Mouse (Mus musculus): ENCODE data around the gene Camk2d.

- no peak for TF ChIP-seq CTCF (IDR thresholded peaks at IDR 0.05; ENCODE audit: control insufficient read depth, insufficient read depth, insufficient replicate concordance, low read depth, low read length)
- TF ChIP-seq POLR2A (IDR thresholded peaks at IDR 0.05; ENCODE audit: control insufficient read depth, low read depth, low read length) = no peak
These were observed 215.5 kb downstream of the Camk2d start for GRCm38 (mm10) chr3:126811646-126812045.
